Mouse (Mus musculus) c-Kit-positive CD71-positive TER-119-negative erythroid progenitor cells, embryonic 14.5 days (primary cell): ENCODE results near the gene Sema4a.
"Not testable (repeated sequence)": the region's sequence is repeated elsewhere in the genome, so short reads cannot be mapped to it uniquely, and the experiment has no call there.

Source experiments
- DNase-seq: peaks from one replicate; pipeline ENCODE4 v3.0.0-alpha.2; 2013; ENCODE audit warnings: low read depth

Sema4a gene

GRCm38 (mm10) chr3:88455588-88456264 is 5.3 kb downstream of the Sema4a start:
- DNase-seq = no peak

- DNase-seq = no peak
Observed at GRCm38 (mm10) chr3:88454762-88455587, 6.0 kb downstream of the Sema4a start.

GRCm38 (mm10) chr3:88453986-88454385 is 7.0 kb downstream of the Sema4a start:
- no peak for DNase-seq

GRCm38 (mm10) chr3:88453369-88453768 is 7.6 kb downstream of the Sema4a start:
- no peak for DNase-seq

GRCm38 (mm10) chr3:88452716-88453115 is 8.3 kb downstream of the Sema4a start:
- no peak for DNase-seq

GRCm38 (mm10) chr3:88452246-88452645 is 8.7 kb downstream of the Sema4a start:
- no peak for DNase-seq

GRCm38 (mm10) chr3:88450379-88451131 is 10.4 kb downstream of the Sema4a start:
- DNase-seq = no peak

- no peak for DNase-seq
Observed at GRCm38 (mm10) chr3:88449395-88450023, 11.5 kb downstream of the Sema4a start.

- DNase-seq = no peak
Observed at GRCm38 (mm10) chr3:88448443-88448842, 12.5 kb downstream of the Sema4a start.

GRCm38 (mm10) chr3:88447676-88448183 is 13.3 kb downstream of the Sema4a start:
- DNase-seq = no peak

- no peak for DNase-seq
Observed at GRCm38 (mm10) chr3:88446471-88447123, 14.4 kb downstream of the Sema4a start.

- DNase-seq = no peak
Observed at GRCm38 (mm10) chr3:88442888-88443287, 18.1 kb downstream of the Sema4a start.

GRCm38 (mm10) chr3:88442488-88442887 is 18.5 kb downstream of the Sema4a start:
- no peak for DNase-seq

- peak; percentile 34 for DNase-seq
Observed at GRCm38 (mm10) chr3:88440500-88441381, 20.2 kb downstream of the Sema4a start.

- no peak for DNase-seq
Observed at GRCm38 (mm10) chr3:88439582-88439981, 21.4 kb downstream of the Sema4a start.

- DNase-seq = no peak
Observed at GRCm38 (mm10) chr3:88437454-88437853, 23.5 kb downstream of the Sema4a start.

GRCm38 (mm10) chr3:88436395-88437201 is 24.4 kb downstream of the Sema4a start:
- no peak for DNase-seq

GRCm38 (mm10) chr3:88435515-88435914 is 25.5 kb downstream of the Sema4a start:
- no peak for DNase-seq

GRCm38 (mm10) chr3:88428639-88429038 is 32.3 kb downstream of the Sema4a start:
- not testable (repeated sequence) for DNase-seq
